Mouse (Mus musculus) spleen, adult 2 months (tissue): ENCODE data around the gene Wnt9b.
"Not testable (repeated sequence)": the region's sequence is repeated elsewhere in the genome, so short reads cannot be mapped to it uniquely, and the experiment has no call there.

ENCODE experiments used
- CTCF ChIP-seq: fragments of 200-500 bp; IDR thresholded peaks from 2 replicates; pipeline ENCODE4 v1.5.1; 2011; ENCODE audit warnings: mild to moderate bottlenecking, inconsistent platforms; ENCODE audit not compliant: insufficient read depth, insufficient read length, insufficient replicate concordance; ENCODE audit errors: extremely low read depth
- POLR2A ChIP-seq: fragments of 200-500 bp; IDR thresholded peaks from 2 replicates; pipeline ENCODE4 v1.6.1; 2011; ENCODE audit warnings: low read depth, low read length, inconsistent platforms

DNA sequence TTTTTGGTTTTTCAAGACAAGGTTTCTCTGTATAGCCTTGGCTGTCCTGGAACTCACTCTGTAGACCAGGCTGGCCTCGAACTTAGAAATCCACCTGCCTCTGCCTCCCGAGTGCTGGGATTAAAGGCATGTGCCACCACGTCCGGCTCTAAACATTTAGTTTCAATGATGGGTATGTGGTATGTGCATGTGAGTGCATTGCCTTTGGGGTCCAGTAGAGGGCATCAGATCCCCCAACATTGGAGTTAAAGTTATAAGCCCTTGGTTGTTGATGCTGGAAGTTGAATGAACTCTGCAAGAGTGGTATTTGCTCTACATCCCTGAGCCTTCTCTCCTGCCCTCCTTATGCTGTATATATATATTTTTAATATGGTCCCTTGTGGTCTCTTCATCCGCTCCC, 11.3 kb upstream of the Wnt9b start:
- not testable (repeated sequence) for TF ChIP-seq POLR2A, CTCF
